Comparison of ENCODE assay signal across 8 mouse cellular contexts in the genomic region with DNA sequence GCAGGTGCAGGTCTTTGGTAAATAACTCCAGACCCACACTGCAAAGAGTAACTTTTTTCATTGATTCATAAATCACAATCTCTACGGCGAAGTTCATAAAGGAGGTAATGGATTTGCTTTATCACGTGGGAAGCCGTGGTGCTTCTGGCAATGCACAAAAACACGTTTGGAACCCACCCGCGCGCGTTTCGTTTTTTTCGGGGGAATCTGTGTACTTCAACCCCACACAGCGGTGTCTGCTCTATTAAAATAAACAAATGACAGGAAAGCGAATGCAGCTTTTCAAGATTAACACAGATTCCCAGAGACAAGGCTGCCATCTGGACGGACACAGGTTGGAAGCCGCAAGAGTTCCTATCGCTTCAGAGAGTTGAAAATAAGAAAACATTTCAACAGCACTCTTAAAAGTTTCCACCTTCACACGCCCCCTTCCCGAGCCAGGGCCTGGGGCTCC. TPM values are rescaled to one million over a fixed set of nuclear protein-coding genes. Genes with fewer than 3 reads are reported as not detected.
DNase-seq lines count a peak whose midpoint lies in the region; ATAC-seq and TF ChIP-seq lines count a peak whose summit lies in the region.

No protein-coding gene starts in this region.

- TF ChIP-seq CTCF in liver, embryonic 14.5 days (IDR thresholded peaks at IDR 0.05; ENCODE audit: low read depth) = no peak

- H3K4me2 ChIP-seq in liver, embryonic 14.5 days (ENCODE audit: low read depth) = peak overlapping the region; percentile 72

- no peak for ATAC-seq in erythroblast, adult 5-6 weeks (replicated peaks; ENCODE audit: low FRiP score, poor library complexity, severe bottlenecking)
- no peak for ATAC-seq in liver, embryonic 14.5 days (ENCODE audit: insufficient read depth)

- H3K27ac ChIP-seq in liver, embryonic 14.5 days = no peak overlapping the region

- no peaks in the 10 kb centered on the region for H3K36me3 ChIP-seq in erythroblast, embryonic 14.5 days (ENCODE audit: control insufficient read depth)
- no peaks in the 10 kb centered on the region for H3K36me3 ChIP-seq in liver, embryonic 14.5 days (replicated peaks; ENCODE audit: control insufficient read depth, insufficient read depth, low read depth)

- peaks cover 3% of the 10 kb centered on the region for H3K9me3 ChIP-seq in erythroblast, embryonic 14.5 days (ENCODE audit: control insufficient read depth, low read length)
- H3K9me3 ChIP-seq in liver, embryonic 14.5 days (ENCODE audit: control insufficient read depth, low read length) = no peaks in the 10 kb centered on the region

- peaks cover 69% of the 10 kb centered on the region for H3K4me1 ChIP-seq in erythroblast, embryonic 14.5 days (ENCODE audit: control insufficient read depth)
- peaks cover 29 to 45% of the 10 kb centered on the region in 2 experiments for H3K4me1 ChIP-seq in liver, embryonic 14.5 days (replicated peaks; ENCODE audit: control insufficient read depth in 2 of 2, insufficient read depth in 2 of 2, low read length in 1 of 2)

- peak overlapping the region; percentile 85 for H3K4me3 ChIP-seq in erythroblast, embryonic 14.5 days (replicated peaks)
- H3K4me3 ChIP-seq in liver, embryonic 14.5 days (ENCODE audit: insufficient read depth in 1 of 2, low read depth in 2 of 2, low read length in 2 of 2) = peak overlapping the region; percentile 73 to 81

- TF ChIP-seq EP300 in liver, embryonic 14.5 days (IDR thresholded peaks at IDR 0.05; ENCODE audit: low read depth) = no peak

- H3K27me3 ChIP-seq in erythroblast, embryonic 14.5 days (ENCODE audit: control insufficient read depth) = no peaks in the 10 kb centered on the region; the same call in 1 of the 2 replicates
- H3K27me3 ChIP-seq in liver, embryonic 14.5 days (ENCODE audit: control insufficient read depth, insufficient read depth, low read length) = no peaks in the 10 kb centered on the region

- 5% methylated on average over 18 of the region's 18 CpGs for WGBS in liver, embryonic 14.5 days (ENCODE audit: insufficient replicate concordance)

- H3K9ac ChIP-seq in liver, embryonic 14.5 days (replicated peaks) = peak overlapping the region; percentile 85

- peak; percentile 16 for DNase-seq in urinary bladder, postnatal 14 days (ENCODE audit: low spot score)
- DNase-seq in urinary bladder, adult 18-20 months (ENCODE audit: low spot score in 2 of 2) = no peak
- DNase-seq in liver, embryonic 14.5 days (ENCODE audit: low read depth in 3 of 3, low spot score in 3 of 3) = no peak
- no peak for DNase-seq in right cerebral cortex, postnatal 4 days
- no peak for DNase-seq in natural killer cell, adult 2 months (ENCODE audit: low spot score in 2 of 2)
- DNase-seq in embryo, embryonic 10.5 days (ENCODE audit: low spot score) = no peak

RNA-seq across cellular contexts. Expression of a gene that starts 1.1 kb away (rescaled TPM):
- polyA plus RNA-seq in erythroblast, embryonic 14.5 days (2012) = 0.26 and 0.33 TPM in 2 replicates
- 7.9 and 8.6 TPM in 2 replicates for total RNA-seq in erythroblast, adult 5-6 weeks (2015; ENCODE audit: low replicate concordance)
- total RNA-seq in erythroblast, adult 5-6 weeks (2017; ENCODE audit: low replicate concordance) = 7.1 and 11.2 TPM in 2 replicates
- 4.7 and 7.0 TPM in 2 replicates for polyA plus RNA-seq in liver, embryonic 14.5 days (2012; rRNA removed)
- 4.9 and 5.6 TPM in 2 replicates for polyA plus RNA-seq in liver, embryonic 14.5 days (2014; fragmentation: Nextera tagmentation; extraction: Ambion mirVana)

RNA-seq across cellular contexts. Expression of a gene that starts 39.0 kb away (rescaled TPM):
- 11.5 and 12.9 TPM in 2 replicates for polyA plus RNA-seq in erythroblast, embryonic 14.5 days (2012)
- total RNA-seq in erythroblast, adult 5-6 weeks (2015; ENCODE audit: low replicate concordance) = 373 and 491 TPM in 2 replicates
- 439 and 475 TPM in 2 replicates for total RNA-seq in erythroblast, adult 5-6 weeks (2017; ENCODE audit: low replicate concordance)
- 88.2 and 236 TPM in 2 replicates for polyA plus RNA-seq in liver, embryonic 14.5 days (2012; rRNA removed)
- 453 and 467 TPM in 2 replicates for polyA plus RNA-seq in liver, embryonic 14.5 days (2014; fragmentation: Nextera tagmentation; extraction: Ambion mirVana)

RNA-seq across cellular contexts. Expression of a gene that starts 51.2 kb away (rescaled TPM):
- 0.05 and 0.14 TPM in 2 replicates for polyA plus RNA-seq in erythroblast, embryonic 14.5 days (2012)
- not detected in 2 replicates for total RNA-seq in erythroblast, adult 5-6 weeks (2015; ENCODE audit: low replicate concordance)
- not detected in 2 replicates for total RNA-seq in erythroblast, adult 5-6 weeks (2017; ENCODE audit: low replicate concordance)
- 0.56 and 0.94 TPM in 2 replicates for polyA plus RNA-seq in liver, embryonic 14.5 days (2012; rRNA removed)
- polyA plus RNA-seq in liver, embryonic 14.5 days (2014; fragmentation: Nextera tagmentation; extraction: Ambion mirVana) = 0.85 and 0.94 TPM in 2 replicates
